Mouse (Mus musculus): ENCODE measurements at regions not wholly inside any gene's neighbourhood (a gene's known extent, or its start where the extent isn't known, plus 50 kb on each side); places are given as distances from the start of the nearest gene placed in this dataset.

DNA sequence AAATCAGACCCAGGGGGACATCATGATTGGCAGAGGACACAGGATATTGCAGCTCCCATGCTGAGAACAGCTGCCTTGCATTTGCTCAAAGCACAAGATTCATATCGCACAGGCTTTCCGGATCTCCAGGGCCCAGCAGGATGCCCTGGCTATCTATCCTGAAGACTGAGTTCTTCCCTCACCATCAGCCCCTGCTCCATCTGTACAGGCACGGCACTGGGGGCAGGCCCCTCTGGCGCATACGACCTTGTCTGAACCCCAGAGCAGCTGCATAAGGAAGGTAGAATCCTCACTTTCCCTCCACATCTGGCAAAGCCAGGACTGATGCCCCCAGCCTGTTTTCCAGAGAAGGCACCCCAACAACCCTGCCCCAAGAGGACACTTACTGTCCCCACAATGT lies 266.8 kb downstream of the Tns1 start:
- intact Hi-C loops (cut with DNase I): no loop called here
- no peak for DNase-seq

DNA sequence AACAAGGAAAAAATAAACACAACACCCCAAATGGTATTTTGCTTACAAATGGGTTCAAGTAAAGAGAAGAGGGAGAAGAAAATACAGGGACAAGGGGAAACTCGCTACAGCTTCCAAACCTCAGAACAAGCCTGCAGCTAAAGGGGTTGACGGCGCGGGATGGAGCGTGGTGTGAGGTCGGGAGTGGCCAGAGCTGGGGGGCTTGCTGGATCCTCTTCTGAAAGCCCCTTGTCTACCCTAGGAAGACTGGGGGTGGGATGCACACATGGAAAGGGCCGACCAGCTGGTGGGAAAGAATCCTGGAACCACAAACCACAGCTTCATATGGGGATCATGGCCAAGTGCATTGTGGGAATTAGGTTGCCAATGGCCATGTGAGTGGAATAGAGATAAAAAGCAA lies 267.4 kb downstream of the Tns1 start:
- DNase-seq: no peak
- intact Hi-C loops (cut with DNase I): no loop called here

DNA sequence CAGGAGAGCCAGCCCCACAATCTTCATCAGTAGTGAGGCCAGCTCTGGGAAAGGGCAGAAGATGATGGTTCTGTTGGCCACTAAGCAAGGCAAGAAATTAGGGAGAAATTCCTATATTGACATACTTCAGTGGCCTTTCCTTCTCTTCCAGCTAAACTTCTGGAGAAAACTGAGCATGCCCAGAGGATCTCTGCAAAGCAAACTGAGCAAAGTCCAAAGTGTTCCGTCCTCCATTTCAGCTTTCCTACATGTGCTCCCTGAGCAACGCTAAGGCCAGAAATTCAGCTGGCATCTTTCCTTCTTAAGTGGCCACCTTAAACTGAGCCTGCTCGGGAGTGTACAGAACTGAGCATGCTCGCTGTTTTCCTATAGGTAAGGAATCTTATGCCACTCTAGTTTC lies 268.9 kb downstream of the Tns1 start:
- intact Hi-C loops (cut with DNase I): no loop called here
- DNase-seq: no peak

DNA sequence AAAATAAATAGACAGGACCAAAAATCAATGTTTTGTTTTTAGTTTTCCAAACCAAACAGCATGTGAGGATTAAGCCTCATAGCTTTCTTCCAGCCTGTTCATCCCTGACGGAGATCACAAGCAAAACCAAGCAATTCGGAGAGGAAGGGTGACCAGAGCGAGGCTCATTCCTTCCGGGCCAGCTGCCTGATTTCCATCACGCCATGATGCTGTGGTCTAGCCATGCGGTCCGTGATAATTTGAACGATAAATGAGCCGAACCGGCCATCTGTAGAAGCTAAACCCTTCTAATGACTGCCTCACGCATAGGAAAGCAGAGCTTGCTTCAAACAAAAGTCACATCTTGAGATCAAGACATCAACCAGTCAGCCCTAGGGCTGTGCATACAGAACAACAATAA lies 270.4 kb downstream of the Tns1 start:
- intact Hi-C loops (cut with DNase I): no loop called here
- DNase-seq: no peak

DNA sequence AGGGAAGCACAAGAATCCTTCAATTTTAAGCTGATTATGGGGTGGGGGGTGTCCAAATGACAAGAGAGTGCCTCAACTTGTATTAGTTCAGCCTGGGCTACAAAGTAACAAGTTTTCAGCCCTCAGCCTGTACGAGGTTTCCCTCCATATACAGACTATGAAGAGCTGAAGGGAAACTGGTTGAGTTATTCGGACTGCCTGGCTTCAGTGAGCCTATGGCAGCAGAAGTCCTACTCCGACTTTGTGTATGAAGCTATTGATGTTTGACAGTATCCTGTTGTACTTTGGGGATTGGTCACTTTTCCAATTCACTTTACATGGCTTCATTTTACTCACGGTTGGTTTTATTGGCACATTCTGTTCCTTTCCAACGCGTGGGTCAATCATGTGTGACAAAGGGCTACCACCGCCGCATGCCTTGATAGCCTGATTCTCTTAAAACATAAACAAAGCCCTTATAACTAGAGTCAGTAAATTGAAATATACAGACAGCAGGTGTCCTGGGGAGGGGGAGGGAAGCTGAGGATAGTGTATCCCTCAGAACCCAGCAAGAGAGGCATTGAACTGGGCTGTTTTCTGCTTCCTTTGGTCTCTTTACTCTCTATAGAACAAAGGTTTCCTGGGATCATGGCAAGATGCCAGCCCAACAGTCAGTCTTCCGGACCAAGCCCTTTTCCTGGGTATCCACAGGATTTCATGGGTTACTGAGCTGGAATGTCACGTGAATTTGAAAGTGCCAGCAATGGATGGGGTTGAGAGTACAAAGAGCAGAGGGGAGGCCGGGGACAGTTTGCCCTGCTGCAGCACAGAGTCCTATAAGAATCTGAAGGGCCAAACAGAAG lies 273.9 kb downstream of the Tns1 start:
- intact Hi-C loops (cut with DNase I): no loop called here
- DNase-seq: no peak

DNA sequence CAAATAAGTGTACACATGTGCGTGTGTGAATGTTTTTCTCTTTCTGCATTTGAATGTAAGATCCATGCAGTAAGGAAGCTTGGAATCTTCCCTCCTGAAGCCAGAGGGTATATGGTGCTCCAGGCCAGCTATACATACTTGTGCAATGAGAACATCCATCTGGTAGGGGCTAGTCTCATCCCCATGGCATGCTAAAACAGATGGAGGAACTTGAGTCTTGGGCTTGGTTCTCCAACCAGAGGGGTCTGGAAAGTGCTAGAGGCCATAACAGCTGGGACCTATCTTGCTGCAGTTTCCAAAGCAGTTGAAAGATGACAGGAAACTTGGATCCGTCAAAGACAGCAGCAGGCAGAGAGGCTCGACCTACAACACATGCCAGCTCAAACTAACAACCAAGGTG lies 275.9 kb downstream of the Tns1 start:
- intact Hi-C loops (cut with DNase I): no loop called here
- no peak for DNase-seq

DNA sequence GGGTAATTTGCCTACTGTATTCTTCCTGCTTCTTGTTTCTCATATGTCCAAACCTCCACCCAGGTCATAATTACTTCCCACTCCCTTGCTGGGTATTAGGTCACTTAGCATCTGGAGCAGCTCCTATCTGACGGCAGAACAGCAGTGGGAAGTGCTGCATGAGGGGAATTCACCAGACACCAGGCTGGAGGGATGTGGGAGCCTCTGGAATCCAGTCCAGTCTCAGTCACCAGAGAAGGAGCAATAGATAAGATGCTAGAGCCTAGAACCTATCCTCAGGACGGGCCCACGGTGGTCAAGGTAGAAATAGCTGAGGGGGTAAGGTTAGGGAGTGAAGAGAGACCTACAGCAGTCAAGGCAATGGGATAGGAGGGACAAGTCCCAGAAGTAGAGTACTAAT lies 277.1 kb downstream of the Tns1 start:
- intact Hi-C loops (cut with DNase I): no loop called here
- no peak for DNase-seq

DNA sequence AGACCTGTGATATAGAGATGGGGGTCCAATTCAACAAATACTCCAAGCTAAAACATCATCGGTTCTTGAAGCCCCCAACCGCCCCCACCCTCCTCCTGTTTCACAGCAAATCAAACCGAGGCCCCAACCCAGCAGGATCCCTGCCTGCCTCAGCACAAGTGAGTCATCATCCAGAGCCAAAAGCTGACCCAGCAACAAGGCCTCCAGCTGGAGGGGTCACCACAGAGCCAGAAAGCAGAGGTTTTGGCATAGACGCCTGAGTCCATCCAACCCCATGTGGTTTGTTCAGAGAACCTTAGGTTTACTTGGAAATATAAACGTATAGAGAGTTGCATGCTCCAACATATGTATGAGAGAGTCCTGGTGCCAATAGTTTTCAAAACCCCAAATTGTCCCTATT lies 279.1 kb downstream of the Tns1 start:
- DNase-seq: no peak
- intact Hi-C loops (cut with DNase I): no loop called here

DNA sequence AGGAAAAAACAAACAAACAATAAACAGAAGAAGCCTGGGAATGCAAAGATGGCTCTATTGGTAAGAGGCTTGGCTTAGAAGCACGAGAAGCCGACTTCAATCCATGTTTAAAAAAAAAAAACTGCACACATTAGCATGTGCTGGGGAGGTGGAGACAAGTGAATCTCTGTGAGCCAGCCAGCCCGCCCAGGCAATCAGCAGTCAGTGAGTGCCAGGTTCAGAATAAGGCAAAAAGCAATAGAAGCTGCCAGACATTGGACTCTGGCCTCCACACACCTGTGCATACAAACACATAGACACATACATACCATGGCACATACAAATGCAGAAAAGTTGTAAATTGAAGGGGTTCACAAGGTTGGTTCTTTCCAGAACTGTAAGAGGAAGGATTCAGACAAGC lies 279.7 kb downstream of the Tns1 start:
- DNase-seq: no peak
- intact Hi-C loops (cut with DNase I): no loop called here

DNA sequence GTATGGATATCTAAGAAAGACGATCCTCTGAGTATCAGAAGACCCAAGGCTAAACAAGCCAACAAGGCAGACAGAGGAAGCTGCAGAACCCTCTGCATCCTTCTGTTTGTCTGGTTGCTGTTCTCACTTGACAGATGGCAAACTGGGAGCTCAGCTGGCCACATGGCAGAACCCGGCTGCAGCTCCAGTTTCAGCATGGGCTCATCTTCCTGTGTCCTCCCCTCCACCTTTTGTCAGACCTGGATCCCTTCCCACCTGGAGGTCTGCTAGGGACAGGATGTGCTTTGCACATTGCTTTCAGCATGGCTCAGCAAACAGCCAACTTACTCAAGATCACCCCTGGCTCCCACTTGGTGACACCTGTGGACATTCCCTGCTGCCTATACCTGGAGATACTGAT lies 284.9 kb downstream of the Tns1 start:
- intact Hi-C loops (cut with DNase I): no loop called here
- DNase-seq: no peak

DNA sequence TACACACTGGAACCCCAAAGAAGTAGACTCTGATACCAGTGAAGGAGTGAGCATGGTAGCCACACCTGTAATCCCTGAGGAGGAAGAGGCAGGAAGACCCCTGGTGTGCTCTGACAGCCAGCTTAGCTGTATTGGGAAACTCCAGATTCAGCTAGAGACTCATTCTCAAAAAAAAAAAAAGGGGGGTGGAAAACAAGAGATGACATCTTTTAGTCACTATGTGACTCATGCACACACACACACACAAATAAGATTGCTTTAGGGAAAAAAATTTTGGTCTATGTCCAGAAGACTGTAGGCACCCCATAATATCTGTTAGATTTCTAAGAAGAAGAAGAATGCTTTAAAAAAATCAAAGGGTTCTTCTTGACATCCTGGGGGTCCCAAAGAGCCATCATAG lies 287.6 kb downstream of the Tns1 start:
- DNase-seq: no peak
- intact Hi-C loops (cut with DNase I): no loop called here

DNA sequence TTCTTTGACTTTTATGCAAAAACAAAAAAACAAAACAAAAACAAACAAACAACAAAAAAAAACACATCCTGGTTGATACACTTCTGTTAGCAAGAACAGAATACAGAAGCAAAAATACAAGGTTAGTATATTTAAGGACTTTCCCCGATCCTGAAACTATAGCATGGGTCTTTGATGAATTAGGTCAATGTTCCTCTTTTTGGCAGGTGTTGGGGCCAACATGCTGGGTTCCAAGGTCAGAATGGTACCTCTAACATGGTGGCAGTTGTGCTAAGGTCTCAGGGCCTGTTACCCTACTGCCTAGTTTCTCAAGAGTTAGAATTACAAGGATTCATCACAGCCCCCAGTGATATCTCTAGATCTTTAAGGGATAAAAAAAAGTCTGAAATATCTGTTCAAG lies 289.7 kb downstream of the Tns1 start:
- intact Hi-C loops (cut with DNase I): no loop called here
- no peak for DNase-seq

DNA sequence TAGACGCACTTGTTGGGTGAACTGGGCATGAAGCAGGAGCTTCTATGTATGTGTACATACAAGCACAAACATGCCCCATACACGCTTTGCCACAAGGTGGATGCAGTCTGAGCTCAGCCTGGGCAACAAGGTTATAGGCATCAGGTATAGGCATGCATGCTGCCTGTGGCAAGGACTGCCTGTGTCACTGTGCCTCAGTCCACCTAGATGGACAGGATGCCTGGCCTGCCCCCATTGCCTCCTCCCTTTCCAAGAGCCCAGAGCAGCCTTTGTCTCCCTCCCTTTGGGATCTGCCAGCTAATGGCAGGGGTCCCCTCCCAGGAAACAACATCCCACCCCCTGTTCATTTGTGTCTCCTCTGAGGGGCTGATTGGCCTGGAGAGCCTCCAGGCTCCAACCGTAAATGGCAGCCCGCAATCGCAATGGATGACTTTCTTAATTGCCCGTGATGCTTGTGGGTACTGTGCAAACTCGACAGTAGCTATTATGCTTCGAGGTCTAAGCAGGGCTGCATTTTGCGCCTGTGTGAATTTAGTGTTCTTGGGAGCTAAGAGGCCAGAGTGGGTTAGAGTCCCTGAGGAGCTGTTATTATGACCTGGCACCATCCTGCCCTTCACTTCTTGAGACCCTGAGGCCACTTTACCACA lies 293.6 kb downstream of the Tns1 start:
- DNase-seq: no peak
- intact Hi-C loops (cut with DNase I): no loop called here

DNA sequence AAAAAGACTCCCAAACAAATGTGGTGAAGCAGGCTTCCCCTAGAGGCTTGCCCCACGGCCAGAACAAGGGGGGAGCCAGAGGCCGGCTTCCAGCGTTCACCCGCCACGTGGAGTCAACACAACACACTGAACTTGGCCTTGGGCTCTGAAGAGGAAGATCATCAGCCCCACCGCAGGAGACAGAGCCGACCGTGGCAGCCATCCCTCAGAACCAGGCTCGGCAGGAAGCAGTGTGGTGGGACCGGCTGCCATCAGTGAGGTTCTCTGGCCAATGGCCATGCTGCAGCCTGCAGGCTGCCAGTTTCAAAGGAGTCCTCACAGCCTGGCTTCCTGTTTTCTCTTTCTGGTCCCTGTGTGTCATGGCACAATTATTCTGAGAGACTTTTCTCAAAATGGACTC lies 295.3 kb downstream of the Tns1 start:
- peak in 1 of 2 experiments; percentile 41 for DNase-seq
- intact Hi-C loops (cut with DNase I): loop anchor here (5.0 kb wide), 2 partner anchors 167 to 302 kb away; no protein-coding TSS in a partner anchor

DNA sequence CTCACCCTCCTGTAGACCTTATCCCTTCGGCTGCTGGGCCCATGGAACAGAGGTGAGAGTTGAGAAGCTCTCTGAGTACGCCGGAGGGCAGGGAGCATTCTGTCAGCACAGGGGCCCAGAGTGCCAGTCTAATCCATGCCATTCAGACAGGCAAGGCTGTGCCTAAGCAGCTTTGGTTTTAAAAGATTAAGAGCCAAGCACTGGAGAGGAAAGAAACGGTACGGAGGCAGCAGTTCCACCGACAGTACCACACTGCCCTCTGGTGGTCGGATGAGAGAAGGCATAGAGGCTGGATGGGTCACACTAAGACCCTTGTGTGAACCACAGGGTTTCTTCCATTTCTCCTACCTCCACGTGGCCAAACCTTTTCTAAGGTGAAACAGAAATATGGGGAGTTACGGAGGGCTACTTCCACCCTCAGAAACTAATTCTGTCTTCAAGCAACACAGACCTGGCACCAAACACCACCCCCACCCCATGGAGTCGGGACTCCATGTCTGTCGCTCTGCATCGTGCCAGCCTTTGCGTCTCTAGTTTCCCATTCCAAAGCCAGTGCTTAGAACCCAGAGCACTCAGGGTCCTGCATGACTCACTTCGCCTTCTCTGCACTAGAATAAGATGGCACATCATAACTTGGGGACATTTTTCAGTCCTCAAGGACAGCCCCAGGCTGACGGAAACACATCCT lies 297.9 kb downstream of the Tns1 start:
- intact Hi-C loops (cut with DNase I): loop anchor here (1.0 to 5.0 kb wide), 6 partner anchors 164 to 1110 kb away; no protein-coding TSS in a partner anchor
- DNase-seq: peak; percentile 86 to 91

DNA sequence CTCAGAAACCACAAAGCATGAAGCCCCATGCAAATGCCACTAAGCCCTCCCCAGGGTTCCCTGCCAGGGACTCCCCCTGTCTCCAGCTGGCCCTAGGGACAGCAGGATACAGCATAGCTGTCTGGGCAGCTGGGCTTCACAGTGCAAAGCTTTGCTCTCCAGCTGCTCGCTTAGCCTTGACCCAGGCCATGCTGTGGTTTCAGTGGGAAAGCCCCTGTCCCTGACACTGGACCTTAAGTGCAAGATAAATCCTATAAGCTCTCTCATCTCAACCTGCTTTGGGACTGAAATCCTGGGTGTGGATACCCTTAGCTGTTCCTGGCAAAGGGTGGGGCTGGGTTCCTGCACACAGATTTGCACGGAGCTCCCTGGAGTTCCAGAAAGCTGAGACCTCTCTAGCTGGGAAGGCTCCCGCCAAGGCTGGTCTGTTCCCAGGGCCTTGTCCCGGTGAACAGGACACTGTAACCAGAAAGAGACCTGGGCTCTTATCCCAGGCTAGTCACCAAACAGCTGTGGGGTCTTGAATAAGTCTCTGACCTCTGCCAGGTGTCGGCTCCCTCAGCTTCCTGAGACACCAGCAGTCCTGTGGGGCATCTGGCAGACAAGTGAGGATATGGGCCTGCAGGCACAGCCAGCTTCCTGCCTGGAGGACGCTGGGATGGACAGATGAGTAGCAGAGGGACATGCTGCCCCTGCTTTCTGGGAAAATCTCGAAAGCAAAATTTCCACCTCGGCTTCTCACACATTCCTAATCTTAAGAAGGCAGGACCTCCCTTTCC lies 299.7 kb downstream of the Tns1 start:
- DNase-seq: no peak
- intact Hi-C loops (cut with DNase I): loop anchor here (5.0 kb wide), 2 partner anchors 162 to 297 kb away; no protein-coding TSS in a partner anchor

DNA sequence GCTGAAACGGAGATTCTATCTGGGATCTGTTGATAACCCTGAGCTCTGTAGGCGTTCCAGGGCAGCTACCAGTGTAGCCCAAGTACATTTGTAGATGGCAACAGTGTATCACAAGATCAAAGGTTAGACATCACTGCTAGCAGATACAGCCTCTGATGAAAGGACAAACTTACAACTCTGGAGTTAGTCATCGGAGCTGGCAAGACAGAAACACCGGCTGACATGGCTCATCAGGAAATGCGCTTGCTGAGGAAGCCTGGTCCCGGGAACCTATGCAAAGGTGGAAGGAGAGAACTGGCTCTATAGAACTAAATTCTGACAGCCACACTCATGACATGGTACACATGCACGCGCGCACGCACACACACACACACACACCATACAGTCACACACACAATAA lies 300.5 kb downstream of the Tns1 start:
- no peak for DNase-seq
- intact Hi-C loops (cut with DNase I): no loop called here

DNA sequence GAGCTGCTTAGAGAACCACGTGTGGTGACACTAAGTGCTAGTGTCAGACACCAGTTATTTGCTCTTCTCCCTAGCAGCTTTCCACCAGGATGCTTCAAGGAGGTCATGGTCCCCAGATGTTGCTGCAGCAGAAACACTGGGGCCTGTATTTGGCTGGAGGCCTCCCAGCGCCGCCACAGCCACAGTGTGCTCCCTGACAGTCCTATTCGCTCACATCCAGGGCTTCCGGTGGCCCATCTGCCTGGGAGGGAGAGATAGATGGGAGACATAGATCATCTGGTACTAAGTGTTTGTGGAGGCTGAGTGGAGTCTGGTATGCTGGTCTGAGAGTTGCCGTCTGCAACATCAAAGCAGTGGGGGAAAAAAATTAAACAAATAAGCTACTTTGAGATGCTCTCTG lies 301.6 kb downstream of the Tns1 start:
- DNase-seq: no peak
- intact Hi-C loops (cut with DNase I): no loop called here

DNA sequence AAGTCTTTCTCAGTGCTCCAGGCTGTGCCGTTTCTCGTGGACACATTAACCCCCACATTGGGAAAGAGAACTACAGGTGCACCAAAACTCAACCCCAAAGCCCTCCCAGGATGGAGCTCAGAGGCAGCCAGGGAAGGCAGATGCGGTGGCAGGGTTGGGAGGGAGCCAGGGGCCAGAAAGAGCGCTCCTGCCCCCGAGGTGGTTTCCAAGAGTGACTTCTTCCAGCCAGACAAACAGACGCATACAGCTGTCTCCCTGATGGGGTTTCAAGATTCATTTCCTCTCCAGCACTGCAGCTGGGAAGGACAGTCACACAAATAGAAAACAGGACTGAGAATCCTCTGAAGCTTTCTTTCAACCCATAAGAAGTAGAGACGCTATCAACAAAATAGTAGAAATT lies 303.5 kb downstream of the Tns1 start:
- peak in 1 of 2 experiments; percentile 49 for DNase-seq
- intact Hi-C loops (cut with DNase I): no loop called here

DNA sequence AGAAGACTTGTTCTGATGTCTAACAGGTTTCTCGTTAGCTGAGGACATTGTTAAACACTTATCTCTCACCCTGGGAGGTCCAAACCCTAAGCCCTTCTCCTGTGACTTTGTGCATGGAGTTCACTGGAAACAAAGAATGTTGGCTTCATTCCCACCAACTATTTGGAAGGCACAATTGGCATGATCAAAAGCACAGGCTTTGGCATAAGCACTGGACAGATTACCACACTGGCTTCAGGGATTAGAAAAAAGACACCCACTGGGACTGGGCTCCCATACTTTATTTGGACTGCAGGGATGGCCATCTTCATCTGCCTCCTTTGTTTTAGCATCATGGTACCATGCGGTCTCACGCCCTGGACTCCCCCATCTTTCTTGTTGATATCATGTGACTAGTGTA lies 317.0 kb downstream of the Tns1 start:
- no peak for DNase-seq

DNA sequence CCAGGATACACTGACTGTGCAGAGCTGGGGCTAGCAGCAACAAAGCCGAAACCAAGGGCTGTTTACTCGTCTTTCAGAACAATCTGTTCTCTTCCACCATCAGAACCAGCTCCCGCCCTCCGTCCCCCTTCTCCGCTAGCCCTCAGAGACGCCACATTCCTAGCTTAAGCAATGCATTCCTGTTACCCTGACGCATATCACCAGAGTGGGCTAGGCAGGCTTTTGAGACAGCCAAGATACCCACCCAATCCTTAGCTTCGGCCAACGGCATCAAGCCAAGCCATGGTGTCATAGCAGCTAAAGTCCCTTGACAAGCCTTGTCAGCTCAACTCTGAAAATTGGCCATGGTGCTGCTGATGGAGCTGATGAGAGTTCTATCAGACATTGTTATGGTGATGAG lies 319.1 kb downstream of the Tns1 start:
- intact Hi-C loops (cut with DNase I): no loop called here
- DNase-seq: peak; percentile 55 to 60

More for the DNA sequence above, 317.0 kb downstream of the Tns1 start:
- intact Hi-C loops (cut with DNase I): no loop called here
